Mouse (Mus musculus) heart, postnatal 0 days (tissue): ENCODE data around the gene Pam16.

Experiments used
- CTCF ChIP-seq: IDR thresholded peaks from 2 replicates; pipeline ENCODE4 v1.5.1; 2016; ENCODE audit warnings: antibody characterized with exemption, control low read depth, low read depth
- EP300 ChIP-seq: IDR thresholded peaks from 2 replicates; pipeline ENCODE4 v1.6.1; 2016; ENCODE audit warnings: antibody characterized with exemption, low read depth

DNA sequence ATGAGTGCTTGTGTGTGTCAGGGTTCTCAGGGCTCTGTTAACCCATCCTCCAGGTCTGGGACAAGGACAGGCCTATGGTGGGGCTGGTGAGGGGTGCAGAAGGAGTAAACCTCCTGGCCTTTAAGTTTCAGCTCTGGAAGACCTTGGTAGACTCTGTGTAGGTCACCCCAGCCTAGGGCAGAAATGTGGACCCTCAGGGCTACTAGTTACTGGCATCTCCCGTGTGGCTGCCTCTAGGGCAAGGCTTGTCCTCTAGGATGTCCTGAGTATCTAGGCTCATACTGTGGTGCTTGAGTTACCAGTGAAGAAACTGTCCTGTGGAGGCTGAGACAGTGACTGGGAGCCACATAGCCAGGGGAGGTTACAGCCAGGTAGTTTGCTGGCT, 21.3 kb downstream of the Pam16 start:
- TF ChIP-seq CTCF = no peak
- TF ChIP-seq EP300 = no peak
